Comparison of ENCODE assay signal across 10 mouse cellular contexts in genomic region chr9:119082039-119082438, GRCm38 (mm10). TPM values are rescaled to one million over a fixed set of nuclear protein-coding genes. Genes with fewer than 3 reads are reported as not detected.
DNase-seq lines count a peak whose midpoint lies in the region; ATAC-seq lines count a peak whose summit lies in the region.
"Had no signal": no experiment of that assay in that cellular context is flagged by ENCODE, and none has a peak within 500 bp of the region (broad histone marks: within the 10 kb centered on the region; RNA-seq: fewer than 3 reads in every experiment).

No protein-coding gene starts in this region.

- H3K27me3 ChIP-seq in kidney, embryonic 15.5 days = no peaks in the 10 kb centered on the region
- H3K27me3 ChIP-seq in embryonic facial prominence, embryonic 15.5 days = no peaks in the 10 kb centered on the region
- H3K27me3 ChIP-seq in intestine, embryonic 16.5 days (replicated peaks; ENCODE audit: control insufficient read depth, insufficient read depth, low read length) = no peaks in the 10 kb centered on the region
- no peaks in the 10 kb centered on the region for H3K27me3 ChIP-seq in neural tube, embryonic 15.5 days (replicated peaks)

- no peaks in the 10 kb centered on the region for H3K9me3 ChIP-seq in kidney, embryonic 15.5 days (replicated peaks)
- H3K9me3 ChIP-seq in embryonic facial prominence, embryonic 15.5 days (replicated peaks) = no peaks in the 10 kb centered on the region
- no peaks in the 10 kb centered on the region for H3K9me3 ChIP-seq in intestine, embryonic 16.5 days (ENCODE audit: control insufficient read depth, low read length)
- no peaks in the 10 kb centered on the region for H3K9me3 ChIP-seq in neural tube, embryonic 15.5 days (replicated peaks)

- no peak overlapping the region for H3K4me3 ChIP-seq in kidney, embryonic 15.5 days (replicated peaks)
- no peak overlapping the region for H3K4me3 ChIP-seq in embryonic facial prominence, embryonic 15.5 days (replicated peaks)
- no peak overlapping the region for H3K4me3 ChIP-seq in intestine, embryonic 16.5 days (ENCODE audit: low read length)
- H3K4me3 ChIP-seq in neural tube, embryonic 15.5 days (replicated peaks) = no peak overlapping the region

- no peak overlapping the region for H3K4me2 ChIP-seq in kidney, embryonic 15.5 days
- H3K4me2 ChIP-seq in embryonic facial prominence, embryonic 15.5 days (replicated peaks) = no peak overlapping the region
- H3K4me2 ChIP-seq in intestine, embryonic 16.5 days (ENCODE audit: low read depth, low read length) = no peak overlapping the region
- no peak overlapping the region for H3K4me2 ChIP-seq in neural tube, embryonic 15.5 days

- H3K4me1 ChIP-seq in kidney, embryonic 15.5 days = peaks cover 37% of the 10 kb centered on the region
- H3K4me1 ChIP-seq in embryonic facial prominence, embryonic 15.5 days = peaks cover 24% of the 10 kb centered on the region
- H3K4me1 ChIP-seq in intestine, embryonic 16.5 days (ENCODE audit: control insufficient read depth, insufficient read depth, low read length) = peaks cover 37% of the 10 kb centered on the region
- peaks cover 21% of the 10 kb centered on the region for H3K4me1 ChIP-seq in neural tube, embryonic 15.5 days

- H3K36me3 ChIP-seq in kidney, embryonic 15.5 days = peaks cover 18% of the 10 kb centered on the region
- peaks cover 21% of the 10 kb centered on the region; the same call in 1 of the 2 replicates for H3K36me3 ChIP-seq in embryonic facial prominence, embryonic 15.5 days
- no peaks in the 10 kb centered on the region for H3K36me3 ChIP-seq in intestine, embryonic 16.5 days (ENCODE audit: control insufficient read depth, insufficient read depth, low read length)
- H3K36me3 ChIP-seq in neural tube, embryonic 15.5 days = 0 out of 2 replicates have a peak, but pooled peaks cover 3% of the 10 kb centered on the region

- 30% methylated on average over 8 of the region's 8 CpGs for WGBS in kidney, embryonic 15.5 days
- WGBS in embryonic facial prominence, embryonic 15.5 days = 14% methylated on average over 8 of the region's 8 CpGs
- 41% methylated on average over 8 of the region's 8 CpGs for WGBS in intestine, embryonic 16.5 days
- 6% methylated on average over 8 of the region's 8 CpGs for WGBS in neural tube, embryonic 15.5 days

- ATAC-seq in kidney, embryonic 15.5 days (replicated peaks; ENCODE audit: low FRiP score) = no peak; the same call in 1 of the 2 replicates
- ATAC-seq in embryonic facial prominence, embryonic 15.5 days (ENCODE audit: insufficient number of reproducible peaks, low FRiP score, low TSS enrichment, low read depth) = 0 out of 2 replicates have a peak, but pooled peaks have one; percentile 20
- ATAC-seq in intestine, embryonic 16.5 days = no peak
- peak; percentile 52 for ATAC-seq in neural tube, embryonic 15.5 days (ENCODE audit: low FRiP score)

- H3K9ac ChIP-seq in kidney, embryonic 15.5 days = no peak overlapping the region
- no peak overlapping the region for H3K9ac ChIP-seq in embryonic facial prominence, embryonic 15.5 days
- H3K9ac ChIP-seq in intestine, embryonic 16.5 days (ENCODE audit: low read depth, low read length) = peak overlapping the region; percentile 17; the same call in 1 of the 2 replicates
- H3K9ac ChIP-seq in neural tube, embryonic 15.5 days (replicated peaks) = no peak overlapping the region
- H3K9ac ChIP-seq: liver, embryonic 14.5 days had no signal

- peak overlapping the region; percentile 67 for H3K27ac ChIP-seq in kidney, embryonic 15.5 days
- no peak overlapping the region for H3K27ac ChIP-seq in embryonic facial prominence, embryonic 15.5 days (replicated peaks)
- peak overlapping the region; percentile 59 for H3K27ac ChIP-seq in intestine, embryonic 16.5 days (ENCODE audit: low read length)
- H3K27ac ChIP-seq in neural tube, embryonic 15.5 days (replicated peaks) = peak overlapping the region; percentile 7; the same call in 1 of the 2 replicates
- H3K27ac ChIP-seq: liver, embryonic 14.5 days had no signal

- DNase-seq in kidney, postnatal 4 days = no peak
- DNase-seq in cerebellum, postnatal 25 days = no peak
- no peak for DNase-seq in kidney, postnatal 14 days
- no peak for DNase-seq in thymus, postnatal 25 days
- DNase-seq: adrenal gland, postnatal 14 days had no signal

RNA-seq across cellular contexts. Expression of gene Plcd1, which starts 11.3 kb away (rescaled TPM):
- 20.0 and 20.1 TPM in 2 replicates for polyA plus RNA-seq in kidney, embryonic 15.5 days (2015; fragmentation: Nextera tagmentation; extraction: Ambion mirVana)
- polyA plus RNA-seq in embryonic facial prominence, embryonic 15.5 days (2015; fragmentation: Nextera tagmentation; extraction: Ambion mirVana) = 48.7 and 49.1 TPM in 2 replicates
- polyA plus RNA-seq in intestine, embryonic 16.5 days (2015; fragmentation: Nextera tagmentation; extraction: Ambion mirVana) = 16.9 and 17.3 TPM in 2 replicates
- polyA plus RNA-seq in neural tube, embryonic 15.5 days (2015; fragmentation: Nextera tagmentation; extraction: Ambion mirVana) = 16.6 and 24.3 TPM in 2 replicates

RNA-seq across cellular contexts. Expression of gene Dlec1, which starts 20.2 kb away (rescaled TPM):
- 2.6 and 6.2 TPM in 2 replicates for polyA plus RNA-seq in kidney, embryonic 15.5 days (2015; fragmentation: Nextera tagmentation; extraction: Ambion mirVana)
- 1.4 and 3.5 TPM in 2 replicates for polyA plus RNA-seq in embryonic facial prominence, embryonic 15.5 days (2015; fragmentation: Nextera tagmentation; extraction: Ambion mirVana)
- 0.31 and 0.43 TPM in 2 replicates for polyA plus RNA-seq in intestine, embryonic 16.5 days (2015; fragmentation: Nextera tagmentation; extraction: Ambion mirVana)
- 1.4 and 1.6 TPM in 2 replicates for polyA plus RNA-seq in neural tube, embryonic 15.5 days (2015; fragmentation: Nextera tagmentation; extraction: Ambion mirVana)

RNA-seq across cellular contexts. Expression of gene Vill, which starts 29.5 kb away (rescaled TPM):
- polyA plus RNA-seq in kidney, embryonic 15.5 days (2015; fragmentation: Nextera tagmentation; extraction: Ambion mirVana) = 36.4 and 46.2 TPM in 2 replicates
- 17.1 and 19.0 TPM in 2 replicates for polyA plus RNA-seq in embryonic facial prominence, embryonic 15.5 days (2015; fragmentation: Nextera tagmentation; extraction: Ambion mirVana)
- polyA plus RNA-seq in intestine, embryonic 16.5 days (2015; fragmentation: Nextera tagmentation; extraction: Ambion mirVana) = 13.7 and 14.9 TPM in 2 replicates
- 5.3 and 7.3 TPM in 2 replicates for polyA plus RNA-seq in neural tube, embryonic 15.5 days (2015; fragmentation: Nextera tagmentation; extraction: Ambion mirVana)

Comparison
In these comparisons a context has a peak if more than half of its experiments do, and no peak if none do; other contexts are left out.
1. ATAC-seq: peak in embryonic facial prominence, embryonic 15.5 days (single experiment) and neural tube, embryonic 15.5 days (single experiment); none in kidney, embryonic 15.5 days (single experiment) and intestine, embryonic 16.5 days (single experiment).